Mouse (Mus musculus): ENCODE data around the gene Dact3. TPM values are rescaled to one million over a fixed set of nuclear protein-coding genes. Genes with fewer than 3 reads are reported as not detected.

Dact3 gene
- polyA plus RNA-seq, 1 experiment = 5.3 TPM

DNA sequence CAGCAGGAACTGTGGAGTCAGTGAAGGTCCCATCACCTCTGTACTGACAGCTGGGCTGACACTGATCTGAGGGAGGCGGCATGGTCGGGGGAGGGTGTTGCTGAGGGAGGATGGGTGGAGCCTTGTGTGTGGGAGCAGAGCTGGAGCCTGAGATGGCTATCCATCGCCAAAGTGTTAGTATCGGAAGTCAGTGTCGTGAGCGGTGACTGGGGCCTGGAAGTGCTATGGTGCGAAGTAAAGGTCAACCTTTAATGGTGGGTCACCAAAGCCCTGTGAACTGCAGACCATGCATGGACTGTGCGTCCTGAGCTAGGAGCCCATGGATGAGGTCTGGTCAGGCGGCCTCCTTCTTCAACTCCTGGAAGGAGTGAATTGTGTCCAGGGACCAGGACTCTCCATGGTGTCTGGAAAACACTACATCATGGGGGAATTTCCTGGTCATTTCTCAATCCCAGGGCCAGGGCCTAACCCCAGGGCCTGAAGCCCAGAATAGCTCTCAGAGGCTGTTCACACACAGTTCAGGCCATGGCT, 30.4 kb downstream of the Dact3 start:
- H3K36me3 ChIP-seq (ENCODE audit: control insufficient read depth, insufficient read depth) = no peaks in the 10 kb centered on the region
- no peak for TF ChIP-seq MAX (IDR thresholded peaks at IDR 0.05)
- peak; percentile 14 for TF ChIP-seq MYOD1 (IDR thresholded peaks at IDR 0.05; ENCODE audit: control insufficient read depth, insufficient read length, low read depth)
- no peaks in the 10 kb centered on the region for H3K27me3 ChIP-seq (ENCODE audit: control insufficient read depth, insufficient read depth, insufficient read length)
- no peak overlapping the region for H3K4me3 ChIP-seq (ENCODE audit: insufficient read depth, poor library complexity, severe bottlenecking)
- H3K79me2 ChIP-seq (ENCODE audit: control insufficient read depth, insufficient read depth) = peaks cover 23% of the 10 kb centered on the region
- peaks cover 6% of the 10 kb centered on the region for H3K79me3 ChIP-seq (ENCODE audit: low read depth)
- peak overlapping the region; percentile 2 for H3ac ChIP-seq (ENCODE audit: control insufficient read depth, insufficient read length, low read depth)

GRCm38 (mm10) chr7:16906281-16906680, 31.2 kb downstream of the Dact3 start, which contains the start of gene Ptgir:
Gene Ptgir, plus strand, starts transcription at chr7:16906490.
- no peaks in the 10 kb centered on the region for H3K27me3 ChIP-seq (ENCODE audit: control insufficient read depth, insufficient read depth, insufficient read length)
- H3K36me3 ChIP-seq (ENCODE audit: control insufficient read depth, insufficient read depth) = no peaks in the 10 kb centered on the region
- H3ac ChIP-seq (ENCODE audit: control insufficient read depth, insufficient read length, low read depth) = peak within 1 kb of the TSS; percentile 2
- TF ChIP-seq CTCF (IDR thresholded peaks at IDR 0.05; ENCODE audit: control insufficient read depth, insufficient read depth, insufficient read length) (no peak), FOSL1 (IDR thresholded peaks at IDR 0.05; ENCODE audit: insufficient read depth, low read length, poor library complexity, severe bottlenecking) (no peak), USF1 (IDR thresholded peaks at IDR 0.05; ENCODE audit: low read depth) (no peak), MYOG (IDR thresholded peaks at IDR 0.05; ENCODE audit: control insufficient read depth, extremely low read depth, insufficient read length) (no peak), CEBPB (IDR thresholded peaks at IDR 0.05; ENCODE audit: low read depth) (no peak), MAX (IDR thresholded peaks at IDR 0.05) (no peak), MYOD1 (IDR thresholded peaks at IDR 0.05; ENCODE audit: control insufficient read depth, insufficient read length, low read depth) (no peak)
- H3K79me3 ChIP-seq (ENCODE audit: low read depth) = peaks cover 6% of the 10 kb centered on the region
- H3K4me3 ChIP-seq (ENCODE audit: insufficient read depth, poor library complexity, severe bottlenecking) = no peak within 1 kb of the TSS
- peaks cover 23% of the 10 kb centered on the region for H3K79me2 ChIP-seq (ENCODE audit: control insufficient read depth, insufficient read depth)

- TF ChIP-seq FOSL1 (IDR thresholded peaks at IDR 0.05; ENCODE audit: insufficient read depth, low read length, poor library complexity, severe bottlenecking) (no peak), MYOD1 (IDR thresholded peaks at IDR 0.05; ENCODE audit: control insufficient read depth, insufficient read length, low read depth) (no peak), MAX (IDR thresholded peaks at IDR 0.05) (no peak), USF1 (IDR thresholded peaks at IDR 0.05; ENCODE audit: low read depth) (no peak), CTCF (IDR thresholded peaks at IDR 0.05; ENCODE audit: control insufficient read depth, insufficient read depth, insufficient read length) (no peak), MYOG (IDR thresholded peaks at IDR 0.05; ENCODE audit: control insufficient read depth, extremely low read depth, insufficient read length) (no peak), CEBPB (IDR thresholded peaks at IDR 0.05; ENCODE audit: low read depth) (no peak)
- Histone ChIP-seq H3ac (ENCODE audit: control insufficient read depth, insufficient read length, low read depth) (no peak overlapping the region), H3K79me2 (ENCODE audit: control insufficient read depth, insufficient read depth) (peaks cover 23% of the 10 kb centered on the region), H3K27me3 (ENCODE audit: control insufficient read depth, insufficient read depth, insufficient read length) (no peaks in the 10 kb centered on the region), H3K79me3 (ENCODE audit: low read depth) (peaks cover 6% of the 10 kb centered on the region), H3K4me3 (ENCODE audit: insufficient read depth, poor library complexity, severe bottlenecking) (no peak overlapping the region), H3K36me3 (ENCODE audit: control insufficient read depth, insufficient read depth) (no peaks in the 10 kb centered on the region)
Measured at GRCm38 (mm10) chr7:16906889-16907559, 31.9 kb downstream of the Dact3 start.

GRCm38 (mm10) chr7:16907842-16908241, 32.7 kb downstream of the Dact3 start:
- peaks cover 23% of the 10 kb centered on the region for H3K79me2 ChIP-seq (ENCODE audit: control insufficient read depth, insufficient read depth)
- H3K27me3 ChIP-seq (ENCODE audit: control insufficient read depth, insufficient read depth, insufficient read length) = no peaks in the 10 kb centered on the region
- TF ChIP-seq CTCF (IDR thresholded peaks at IDR 0.05; ENCODE audit: control insufficient read depth, insufficient read depth, insufficient read length) = no peak
- no peak for TF ChIP-seq CEBPB (IDR thresholded peaks at IDR 0.05; ENCODE audit: low read depth)
- no peak for TF ChIP-seq USF1 (IDR thresholded peaks at IDR 0.05; ENCODE audit: low read depth)
- no peak for TF ChIP-seq MAX (IDR thresholded peaks at IDR 0.05)
- no peak for TF ChIP-seq MYOG (IDR thresholded peaks at IDR 0.05; ENCODE audit: control insufficient read depth, extremely low read depth, insufficient read length)
- no peak for TF ChIP-seq FOSL1 (IDR thresholded peaks at IDR 0.05; ENCODE audit: insufficient read depth, low read length, poor library complexity, severe bottlenecking)
- TF ChIP-seq MYOD1 (IDR thresholded peaks at IDR 0.05; ENCODE audit: control insufficient read depth, insufficient read length, low read depth) = no peak
- peaks cover 6% of the 10 kb centered on the region for H3K79me3 ChIP-seq (ENCODE audit: low read depth)
- H3K4me3 ChIP-seq (ENCODE audit: insufficient read depth, poor library complexity, severe bottlenecking) = no peak overlapping the region
- H3K36me3 ChIP-seq (ENCODE audit: control insufficient read depth, insufficient read depth) = no peaks in the 10 kb centered on the region
- no peak overlapping the region for H3ac ChIP-seq (ENCODE audit: control insufficient read depth, insufficient read length, low read depth)

DNA sequence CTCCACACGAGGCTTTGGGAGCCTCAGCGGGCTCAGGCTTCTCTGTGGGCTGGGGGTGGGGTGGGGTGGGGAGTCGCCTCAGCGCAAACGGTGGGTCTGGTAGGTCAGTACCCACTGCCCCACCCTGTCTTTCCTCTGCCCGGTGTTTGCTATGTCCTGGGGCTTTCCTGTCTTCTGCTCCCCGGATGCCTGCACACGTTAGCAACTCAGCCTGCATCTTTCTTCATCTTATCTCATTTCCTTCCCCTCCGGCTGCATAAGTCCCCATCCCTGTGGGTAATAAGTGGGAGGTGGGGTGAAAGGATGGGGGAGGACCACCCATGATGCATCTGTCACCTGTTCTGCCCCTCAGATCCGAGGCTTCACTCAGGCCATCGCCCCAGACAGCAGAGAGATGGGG, 33.2 kb downstream of the Dact3 start:
- H3K4me3 ChIP-seq (ENCODE audit: insufficient read depth, poor library complexity, severe bottlenecking) = no peak overlapping the region
- H3ac ChIP-seq (ENCODE audit: control insufficient read depth, insufficient read length, low read depth) = no peak overlapping the region
- H3K79me3 ChIP-seq (ENCODE audit: low read depth) = peaks cover 6% of the 10 kb centered on the region
- no peaks in the 10 kb centered on the region for H3K27me3 ChIP-seq (ENCODE audit: control insufficient read depth, insufficient read depth, insufficient read length)
- no peaks in the 10 kb centered on the region for H3K36me3 ChIP-seq (ENCODE audit: control insufficient read depth, insufficient read depth)
- peaks cover 23% of the 10 kb centered on the region for H3K79me2 ChIP-seq (ENCODE audit: control insufficient read depth, insufficient read depth)
- TF ChIP-seq CEBPB (IDR thresholded peaks at IDR 0.05; ENCODE audit: low read depth) = no peak
- TF ChIP-seq CTCF (IDR thresholded peaks at IDR 0.05; ENCODE audit: control insufficient read depth, insufficient read depth, insufficient read length) = no peak
- no peak for TF ChIP-seq USF1 (IDR thresholded peaks at IDR 0.05; ENCODE audit: low read depth)
- no peak for TF ChIP-seq FOSL1 (IDR thresholded peaks at IDR 0.05; ENCODE audit: insufficient read depth, low read length, poor library complexity, severe bottlenecking)
- TF ChIP-seq MYOD1 (IDR thresholded peaks at IDR 0.05; ENCODE audit: control insufficient read depth, insufficient read length, low read depth) = no peak
- no peak for TF ChIP-seq MAX (IDR thresholded peaks at IDR 0.05)

- peak overlapping the region; percentile 2 for H3ac ChIP-seq (ENCODE audit: control insufficient read depth, insufficient read length, low read depth)
- peaks cover 6% of the 10 kb centered on the region for H3K79me3 ChIP-seq (ENCODE audit: low read depth)
- TF ChIP-seq MAX (IDR thresholded peaks at IDR 0.05) (no peak), CTCF (IDR thresholded peaks at IDR 0.05; ENCODE audit: control insufficient read depth, insufficient read depth, insufficient read length) (no peak), USF1 (IDR thresholded peaks at IDR 0.05; ENCODE audit: low read depth) (no peak), CEBPB (IDR thresholded peaks at IDR 0.05; ENCODE audit: low read depth) (no peak), FOSL1 (IDR thresholded peaks at IDR 0.05; ENCODE audit: insufficient read depth, low read length, poor library complexity, severe bottlenecking) (no peak), MYOG (IDR thresholded peaks at IDR 0.05; ENCODE audit: control insufficient read depth, extremely low read depth, insufficient read length) (no peak)
- H3K4me3 ChIP-seq (ENCODE audit: insufficient read depth, poor library complexity, severe bottlenecking) = no peak overlapping the region
- no peaks in the 10 kb centered on the region for H3K27me3 ChIP-seq (ENCODE audit: control insufficient read depth, insufficient read depth, insufficient read length)
- H3K36me3 ChIP-seq (ENCODE audit: control insufficient read depth, insufficient read depth) = no peaks in the 10 kb centered on the region
- H3K79me2 ChIP-seq (ENCODE audit: control insufficient read depth, insufficient read depth) = peaks cover 23% of the 10 kb centered on the region
Measured at GRCm38 (mm10) chr7:16908859-16909258, 33.7 kb downstream of the Dact3 start.

All from C2C12 (cell line).